Mouse (Mus musculus): ENCODE results near the gene Tepsin.

The Tepsin gene

DNA sequence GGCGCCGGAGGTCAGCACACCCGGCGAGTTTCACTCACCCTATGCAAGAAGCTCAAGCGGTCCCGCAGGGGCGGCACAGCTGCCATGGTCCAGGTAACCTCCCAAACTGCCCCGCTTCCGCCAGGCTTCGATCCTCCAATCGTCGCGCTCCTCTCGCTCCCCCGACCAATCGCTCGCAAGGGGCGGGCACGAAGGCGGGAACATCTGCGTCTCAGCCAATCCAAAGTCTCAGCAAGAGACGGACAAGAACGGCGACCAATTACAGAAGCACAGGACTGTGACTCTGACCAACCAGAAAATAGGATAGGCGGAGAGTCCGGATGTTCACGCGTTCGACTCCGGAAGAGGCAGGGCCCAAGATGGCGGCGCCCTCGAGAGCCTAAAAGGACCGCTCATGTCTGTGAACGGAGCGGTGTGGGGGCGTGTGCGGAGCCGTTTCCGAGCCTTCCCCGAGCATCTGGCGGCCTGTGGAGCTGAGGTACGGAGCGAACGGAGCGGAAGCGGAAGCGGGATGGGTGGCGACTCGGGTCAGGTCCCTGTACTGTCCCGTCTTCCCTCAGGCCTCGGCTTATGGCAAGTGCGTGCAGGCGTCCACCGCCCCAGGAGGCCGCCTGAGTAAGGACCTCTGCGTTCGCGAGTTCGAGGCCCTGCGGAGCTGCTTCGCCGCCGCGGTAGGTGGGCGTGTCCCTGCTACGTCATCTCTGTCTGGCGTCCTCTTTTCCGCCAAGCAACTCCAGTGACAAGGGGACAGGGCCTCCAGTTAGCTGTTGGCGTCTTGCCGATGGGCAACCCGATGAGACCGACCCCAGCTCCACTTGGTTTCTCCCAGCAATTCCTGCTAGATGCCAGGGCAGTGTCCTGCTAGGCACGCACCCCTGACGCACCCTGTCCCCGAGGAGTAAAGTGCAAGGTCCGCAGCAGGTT is at the start of gene Tepsin, which contains the start of gene Ndufaf8:
Tepsin (minus strand) TSS at position 144 of the 924 bp plus-strand sequence.
Ndufaf8 (plus strand) TSS at position 341 of the 924 bp plus-strand sequence.
- peak; percentile 99 for DNase-seq (ENCODE audit: low read depth, low spot score)

DNA sequence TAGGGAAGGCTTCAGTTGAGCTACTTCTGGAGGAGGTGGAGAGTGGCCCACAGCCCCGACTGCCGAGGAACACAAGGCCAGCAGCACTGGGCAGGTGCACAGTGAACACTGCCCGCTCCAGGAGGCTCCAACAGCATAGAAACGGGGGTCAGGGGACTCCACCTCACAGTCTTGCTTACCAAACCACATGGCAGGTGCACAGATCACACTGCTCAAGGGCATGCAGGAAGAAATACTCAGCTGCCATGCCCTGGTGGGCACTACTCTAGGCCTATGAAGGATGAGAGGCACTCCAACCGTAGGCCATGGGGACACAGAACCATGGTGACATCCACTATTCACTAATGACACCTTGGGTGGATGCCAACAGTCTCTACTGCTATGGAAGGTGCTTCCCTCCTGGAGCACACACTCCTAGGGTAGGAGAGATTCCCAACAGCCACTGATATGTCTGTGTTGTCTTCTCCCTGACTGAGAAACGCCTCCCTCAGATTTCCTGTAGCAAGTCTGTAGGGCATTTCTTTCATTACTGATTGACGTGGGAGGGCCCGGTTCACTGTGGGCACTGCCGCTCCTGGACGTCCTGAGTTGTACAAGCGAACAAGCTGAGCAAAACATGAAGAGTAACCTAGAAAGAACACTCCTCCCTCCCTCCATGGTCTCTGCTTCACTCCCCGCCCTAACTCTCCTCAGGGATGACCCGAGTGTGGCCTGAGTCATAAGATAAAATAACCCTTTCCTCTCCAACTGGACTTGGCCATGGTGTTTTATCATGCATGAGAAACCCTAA is 45.4 kb upstream of the Tepsin start:
- no peak for DNase-seq (ENCODE audit: low read depth, low spot score)

- DNase-seq (ENCODE audit: low read depth, low spot score): no peak
Observed at GRCm38 (mm10) chr11:120142601-120143051, 44.1 kb upstream of the Tepsin start.

GRCm38 (mm10) chr11:120140255-120140654 is 41.7 kb upstream of the Tepsin start:
- peak; percentile 35 for DNase-seq (ENCODE audit: low read depth, low spot score)

- DNase-seq (ENCODE audit: low read depth, low spot score): no peak
Observed at GRCm38 (mm10) chr11:120139309-120139731, 40.8 kb upstream of the Tepsin start.

- no peak for DNase-seq (ENCODE audit: low read depth, low spot score)
Observed at GRCm38 (mm10) chr11:120137625-120138004, 39.1 kb upstream of the Tepsin start.

GRCm38 (mm10) chr11:120136796-120137624 is 38.5 kb upstream of the Tepsin start:
- no peak for DNase-seq (ENCODE audit: low read depth, low spot score)

- DNase-seq (ENCODE audit: low read depth, low spot score): no peak
Observed at GRCm38 (mm10) chr11:120136195-120136594, 37.7 kb upstream of the Tepsin start.

GRCm38 (mm10) chr11:120134847-120135530 is 36.5 kb upstream of the Tepsin start:
- no peak for DNase-seq (ENCODE audit: low read depth, low spot score)

- DNase-seq (ENCODE audit: low read depth, low spot score): no peak
Observed at GRCm38 (mm10) chr11:120134148-120134547, 35.6 kb upstream of the Tepsin start.

- no peak for DNase-seq (ENCODE audit: low read depth, low spot score)
Observed at GRCm38 (mm10) chr11:120129281-120129680, 30.8 kb upstream of the Tepsin start.

- DNase-seq (ENCODE audit: low read depth, low spot score): peak; percentile 68
Observed at GRCm38 (mm10) chr11:120126845-120127244, 28.3 kb upstream of the Tepsin start.

DNA sequence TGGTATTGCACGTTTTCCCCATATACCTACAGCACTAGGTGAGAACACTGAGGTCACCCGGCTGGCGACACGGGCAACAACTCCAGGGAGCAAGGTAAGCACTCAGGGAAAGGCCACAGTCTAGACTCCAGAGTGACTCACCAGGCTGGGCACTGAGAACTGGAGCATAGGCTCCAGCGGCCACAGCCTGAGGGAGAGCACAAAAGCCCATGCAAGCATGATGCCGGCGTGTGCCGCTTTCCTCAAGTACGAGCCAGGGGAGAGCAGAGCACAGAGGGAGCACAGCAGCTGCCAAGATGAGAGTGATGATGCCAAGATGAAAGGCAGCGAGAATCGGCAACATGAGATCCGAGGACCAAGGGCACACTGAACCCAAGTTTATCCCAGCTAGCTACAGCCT is 23.6 kb upstream of the Tepsin start:
- DNase-seq (ENCODE audit: low read depth, low spot score): no peak

DNA sequence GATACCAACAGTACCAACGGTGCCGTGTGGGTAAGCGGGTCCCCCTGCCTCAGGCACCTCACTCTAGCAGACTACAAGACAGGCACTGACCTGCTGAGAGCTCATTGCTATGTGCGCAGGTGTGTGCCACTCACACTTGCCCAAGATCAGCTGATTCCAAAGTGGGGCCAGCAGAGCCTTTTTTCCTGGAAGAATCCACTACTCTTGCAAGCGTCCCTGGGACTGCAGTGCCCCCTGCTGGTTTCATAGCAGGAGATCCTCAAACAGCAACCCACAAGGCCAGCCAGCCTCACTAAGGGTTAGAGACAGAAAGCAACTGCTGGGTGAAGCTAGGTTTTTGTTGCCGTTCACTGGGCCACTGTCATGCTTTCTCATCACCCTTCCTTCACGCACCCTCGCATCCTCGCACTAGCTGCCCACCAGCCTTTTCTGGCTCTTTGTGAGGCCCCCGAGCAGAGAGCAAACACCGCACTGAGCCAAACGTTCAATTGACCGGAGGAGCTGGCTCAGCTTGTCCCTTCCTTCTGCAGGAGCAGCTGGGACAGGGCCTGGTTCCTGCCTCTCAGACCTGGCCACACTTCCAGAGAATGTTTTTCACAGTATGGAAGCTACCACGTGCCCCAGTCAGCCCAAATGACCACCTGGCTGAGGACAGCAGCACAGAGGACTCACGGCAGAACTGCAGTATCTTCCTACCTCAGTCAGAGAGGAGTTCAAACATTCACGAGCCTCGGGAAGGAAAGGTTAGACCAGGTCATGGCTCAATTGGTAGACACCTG is 22.3 kb upstream of the Tepsin start:
- DNase-seq (ENCODE audit: low read depth, low spot score): peak; percentile 81

DNA sequence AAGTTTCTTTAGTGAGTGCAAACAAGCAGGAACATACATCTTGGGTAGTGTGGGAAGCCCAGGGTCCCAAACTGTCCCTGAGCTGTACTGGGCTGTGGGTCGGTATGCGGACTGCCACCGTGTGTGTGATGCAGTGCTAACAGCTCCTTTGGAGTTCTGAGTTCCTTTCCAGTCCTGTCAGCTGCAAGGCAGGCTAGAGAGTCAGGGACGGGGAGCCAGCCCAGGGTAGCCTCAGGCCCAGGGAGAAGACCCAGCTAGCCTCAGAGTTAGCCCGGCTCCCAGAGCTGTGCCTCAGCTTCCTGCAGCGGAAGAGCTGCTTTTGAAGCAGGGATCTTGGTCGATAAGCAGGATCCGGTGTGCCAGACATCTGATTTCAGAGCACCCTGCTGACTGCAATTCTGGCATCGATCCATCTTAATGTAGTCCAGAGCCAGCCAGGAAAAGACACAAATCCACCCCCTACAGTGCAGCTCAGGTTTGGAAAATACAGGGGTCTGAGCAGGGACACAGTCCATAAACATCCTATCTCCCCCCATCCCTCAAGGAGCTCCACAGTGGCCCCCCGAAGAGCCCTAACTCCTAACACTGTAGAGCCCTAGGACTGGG is 21.5 kb upstream of the Tepsin start:
- no peak for DNase-seq (ENCODE audit: low read depth, low spot score)

DNA sequence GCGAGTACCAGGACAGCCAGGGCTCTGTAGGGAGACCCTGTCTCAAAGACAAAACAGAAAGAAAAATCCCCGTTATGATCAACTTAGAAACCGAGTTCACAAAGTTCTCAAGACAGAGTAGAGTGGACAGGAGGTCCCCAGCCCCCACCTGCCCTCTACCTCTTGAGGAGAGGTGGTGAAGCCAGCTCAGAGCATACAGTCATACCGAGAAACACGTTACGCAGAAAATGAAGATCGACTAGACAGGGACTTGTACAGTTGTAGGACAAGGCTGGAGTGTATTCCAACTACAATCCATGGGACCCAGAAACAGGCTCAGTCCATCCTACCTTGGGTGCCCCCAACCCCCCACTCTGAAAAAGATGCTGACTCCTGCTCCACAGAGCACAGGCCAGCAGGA is 20.6 kb upstream of the Tepsin start:
- no peak for DNase-seq (ENCODE audit: low read depth, low spot score)

DNA sequence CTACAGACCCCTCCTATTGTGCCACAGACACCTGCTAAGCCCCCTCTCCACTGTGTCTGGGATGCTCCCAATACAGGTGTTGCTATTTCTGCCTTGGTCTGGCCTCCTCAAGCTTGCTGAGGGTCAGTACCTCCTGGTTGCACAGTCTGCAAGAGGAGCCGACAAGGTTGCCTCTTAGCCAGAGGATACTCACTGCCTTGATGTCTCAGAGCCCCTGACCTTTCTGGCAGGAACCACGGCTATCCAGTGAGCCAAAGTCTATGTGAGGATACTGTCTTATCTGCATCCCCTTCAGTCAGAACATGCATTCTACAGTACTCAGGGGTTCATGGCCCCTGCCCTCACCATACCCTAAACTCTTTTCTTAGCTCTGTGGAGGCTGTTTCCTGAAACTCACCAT is 19.1 kb upstream of the Tepsin start:
- DNase-seq (ENCODE audit: low read depth, low spot score): no peak

- no peak for DNase-seq (ENCODE audit: low read depth, low spot score)
Observed at GRCm38 (mm10) chr11:120114488-120115215, 16.1 kb upstream of the Tepsin start.

DNA sequence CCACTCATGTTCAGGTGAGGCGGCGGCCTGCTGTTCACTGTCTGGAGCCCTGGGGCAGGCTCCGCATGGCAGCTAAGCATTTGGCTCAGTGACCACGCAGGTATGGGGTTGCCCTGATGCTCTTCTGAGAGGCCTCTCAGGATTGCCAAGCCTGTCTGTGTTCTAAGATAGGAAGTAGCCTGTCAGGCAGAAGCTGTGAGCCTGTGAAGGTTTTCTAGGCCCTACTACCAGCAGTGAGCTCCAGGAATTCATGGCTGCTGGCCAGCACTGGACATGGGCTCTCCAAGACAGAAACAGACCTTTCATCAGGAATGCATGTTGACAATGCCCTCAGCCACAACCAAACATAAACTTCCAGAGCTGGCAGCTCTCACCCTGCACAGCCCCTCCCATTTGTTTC is 13.6 kb upstream of the Tepsin start:
- no peak for DNase-seq (ENCODE audit: low read depth, low spot score)
